Mouse (Mus musculus) embryonic facial prominence, embryonic 12.5 days (tissue): ENCODE measurements around the gene Prtg. TPM values are rescaled to one million over a fixed set of nuclear protein-coding genes. Genes with fewer than 3 reads are reported as not detected.

Experiments used
- ATAC-seq: fragments of 200-750 bp; cut with Nextera tagmentation; 2 replicates; pipeline ENCODE4 v1.8.0; 2017; ENCODE audit not compliant: insufficient number of reproducible peaks, insufficient read depth, low FRiP score, low TSS enrichment
- H3K27ac ChIP-seq: fragments of 300-500 bp; sonication (generic); 2 replicates; pipeline ENCODE4 v1.5.1; 2016; ENCODE audit warnings: mild to moderate bottlenecking
- H3K27me3 ChIP-seq: fragments of 300-500 bp; sonication (generic); 2 replicates; pipeline ENCODE4 v1.6.1; 2016; ENCODE audit warnings: mild to moderate bottlenecking, moderate library complexity
- H3K36me3 ChIP-seq: fragments of 300-500 bp; sonication (generic); 2 replicates; pipeline ENCODE4 v1.6.1; 2016; ENCODE audit warnings: mild to moderate bottlenecking
- H3K4me1 ChIP-seq: fragments of 300-500 bp; sonication (generic); 2 replicates; pipeline ENCODE4 v1.6.1; 2016
- H3K4me2 ChIP-seq: fragments of 300-500 bp; sonication (generic); replicated peaks from 2 replicates; pipeline ENCODE4 v1.6.1; 2016; ENCODE audit warnings: mild to moderate bottlenecking, moderate library complexity
- H3K4me3 ChIP-seq: fragments of 300-500 bp; sonication (generic); 2 replicates; pipeline ENCODE4 v1.5.1; 2016; ENCODE audit warnings: mild to moderate bottlenecking
- H3K9ac ChIP-seq: fragments of 300-500 bp; sonication (generic); 2 replicates; pipeline ENCODE4 v1.6.1; 2016; ENCODE audit warnings: mild to moderate bottlenecking, moderate library complexity
- H3K9me3 ChIP-seq: fragments of 300-500 bp; sonication (generic); 2 replicates; pipeline ENCODE4 v1.6.1; 2016; ENCODE audit warnings: mild to moderate bottlenecking, moderate library complexity
- WGBS: fragments of 180-500 bp; shearing (Covaris S2); methylation state at CpG from one replicate; pipeline ENCODE4 v1.1.7; 2016; 5-methylcytosine and 5-hydroxymethylcytosine counted together
- polyA plus RNA-seq: library from polyadenylated mRNA; unstranded; fragments of >200 nt; fragmentation: Nextera tagmentation; extraction: Ambion mirVana; gene quantifications from 2 replicates; pipeline ENCODE4 v1.2.1, GENCODE M21; 2016

The Prtg gene
- polyA plus RNA-seq, 1 experiment from 2014 or later = 2.1 TPM

GRCm38 (mm10) chr9:72867434-72867833, 60.8 kb downstream of the Prtg start:
- H3K4me1 ChIP-seq = peaks cover 13% of the 10 kb centered on the region
- no peak overlapping the region for H3K27ac ChIP-seq
- no peak overlapping the region for H3K4me2 ChIP-seq
- H3K9me3 ChIP-seq = no peaks in the 10 kb centered on the region
- no peak for ATAC-seq
- H3K4me3 ChIP-seq = no peak overlapping the region
- H3K36me3 ChIP-seq = no peaks in the 10 kb centered on the region
- no peaks in the 10 kb centered on the region for H3K27me3 ChIP-seq
- 77% methylated on average over 6 of the region's 6 CpGs for WGBS
- no peak overlapping the region for H3K9ac ChIP-seq

DNA sequence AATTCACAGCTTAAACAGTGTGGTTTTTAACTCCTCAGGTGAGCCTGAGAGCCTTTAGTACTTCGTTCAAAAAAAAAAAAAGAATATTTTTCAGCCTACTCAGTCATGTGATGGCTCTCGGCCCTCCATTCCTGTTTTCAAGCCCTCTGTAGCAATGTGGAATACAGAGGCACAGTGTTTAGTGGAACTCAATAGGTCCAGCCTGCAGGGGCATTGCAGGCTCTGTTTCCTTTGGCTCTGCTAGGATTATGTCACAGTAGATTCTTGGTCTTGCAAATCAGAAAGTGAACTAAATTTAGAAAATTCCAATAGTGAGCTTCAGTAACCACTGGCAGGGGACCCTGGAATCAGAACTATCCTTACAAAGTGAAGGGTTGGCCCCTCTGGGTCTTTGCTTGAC, 62.1 kb downstream of the Prtg start:
- 0 out of 2 replicates have a peak overlapping the region, but pooled peaks have one; percentile 36 for H3K27ac ChIP-seq
- no peak for ATAC-seq
- H3K36me3 ChIP-seq = no peaks in the 10 kb centered on the region
- H3K27me3 ChIP-seq = no peaks in the 10 kb centered on the region
- H3K4me1 ChIP-seq = peaks cover 17% of the 10 kb centered on the region
- H3K4me2 ChIP-seq = no peak overlapping the region
- H3K9ac ChIP-seq = no peak overlapping the region
- no peak overlapping the region for H3K4me3 ChIP-seq
- 55% methylated on average over 2 of the region's 2 CpGs for WGBS
- H3K9me3 ChIP-seq = no peaks in the 10 kb centered on the region

GRCm38 (mm10) chr9:72871506-72872297, 65.0 kb downstream of the Prtg start:
- no peaks in the 10 kb centered on the region for H3K9me3 ChIP-seq
- peak overlapping the region; percentile 26 for H3K4me2 ChIP-seq
- no peaks in the 10 kb centered on the region for H3K27me3 ChIP-seq
- peak overlapping the region; percentile 25 for H3K27ac ChIP-seq
- H3K4me1 ChIP-seq = peaks cover 14% of the 10 kb centered on the region
- H3K9ac ChIP-seq = no peak overlapping the region
- no peak for ATAC-seq
- no peaks in the 10 kb centered on the region for H3K36me3 ChIP-seq
- H3K4me3 ChIP-seq = no peak overlapping the region
- WGBS = 16% methylated on average over 13 of the region's 13 CpGs

GRCm38 (mm10) chr9:72872298-72873130, 65.8 kb downstream of the Prtg start:
- H3K27me3 ChIP-seq = no peaks in the 10 kb centered on the region
- no peaks in the 10 kb centered on the region for H3K36me3 ChIP-seq
- H3K4me1 ChIP-seq = peaks cover 15% of the 10 kb centered on the region
- H3K9ac ChIP-seq = no peak overlapping the region
- peak overlapping the region; percentile 65 for H3K27ac ChIP-seq
- H3K4me3 ChIP-seq = no peak overlapping the region
- no peak overlapping the region for H3K4me2 ChIP-seq
- H3K9me3 ChIP-seq = no peaks in the 10 kb centered on the region
- no peak for ATAC-seq
- 30% methylated on average over 8 of the region's 8 CpGs for WGBS

GRCm38 (mm10) chr9:72875878-72876277, 69.2 kb downstream of the Prtg start:
- no peak overlapping the region for H3K27ac ChIP-seq
- H3K4me3 ChIP-seq = no peak overlapping the region
- H3K4me2 ChIP-seq = no peak overlapping the region
- WGBS = 79% methylated on average over 2 of the region's 2 CpGs
- H3K27me3 ChIP-seq = no peaks in the 10 kb centered on the region
- peaks cover 48% of the 10 kb centered on the region for H3K4me1 ChIP-seq
- H3K9me3 ChIP-seq = no peaks in the 10 kb centered on the region
- no peak for ATAC-seq
- no peaks in the 10 kb centered on the region for H3K36me3 ChIP-seq
- H3K9ac ChIP-seq = no peak overlapping the region

- no peak overlapping the region for H3K4me3 ChIP-seq
- WGBS = 36% methylated on average over 11 of the region's 11 CpGs
- no peaks in the 10 kb centered on the region for H3K36me3 ChIP-seq
- H3K27me3 ChIP-seq = no peaks in the 10 kb centered on the region
- no peak overlapping the region for H3K4me2 ChIP-seq
- peak overlapping the region; percentile 46 for H3K27ac ChIP-seq
- H3K9me3 ChIP-seq = no peaks in the 10 kb centered on the region
- no peak for ATAC-seq
- H3K9ac ChIP-seq = no peak overlapping the region
- peaks cover 40% of the 10 kb centered on the region for H3K4me1 ChIP-seq
Measured at GRCm38 (mm10) chr9:72877905-72878304, 71.2 kb downstream of the Prtg start.

DNA sequence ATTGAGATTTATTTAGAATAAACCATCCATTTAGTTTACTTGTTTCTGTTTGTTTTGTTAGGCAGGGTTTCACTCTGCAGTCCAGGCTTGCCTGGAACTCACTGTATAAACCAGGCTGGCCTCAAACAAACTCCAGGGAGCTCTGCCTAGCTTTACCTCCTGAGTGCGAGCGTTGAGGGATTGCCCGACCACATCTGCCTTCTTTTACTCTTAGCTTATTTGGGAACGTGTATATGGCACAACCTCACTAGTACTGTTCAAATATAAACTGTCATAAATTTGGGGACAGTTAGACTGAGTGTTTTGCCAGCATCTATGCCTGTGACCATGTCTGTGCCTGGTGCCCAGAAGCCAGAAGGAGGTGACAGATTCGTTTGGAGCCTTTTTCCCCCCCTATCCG, 72.0 kb downstream of the Prtg start:
- no peak overlapping the region for H3K4me3 ChIP-seq
- peak overlapping the region; percentile 18; the same call in 1 of the 2 replicates for H3K27ac ChIP-seq
- WGBS = 37% methylated on average over 6 of the region's 6 CpGs
- H3K9me3 ChIP-seq = no peaks in the 10 kb centered on the region
- H3K9ac ChIP-seq = no peak overlapping the region
- no peak for ATAC-seq
- no peaks in the 10 kb centered on the region for H3K27me3 ChIP-seq
- no peak overlapping the region for H3K4me2 ChIP-seq
- H3K36me3 ChIP-seq = no peaks in the 10 kb centered on the region
- H3K4me1 ChIP-seq = peaks cover 47% of the 10 kb centered on the region

DNA sequence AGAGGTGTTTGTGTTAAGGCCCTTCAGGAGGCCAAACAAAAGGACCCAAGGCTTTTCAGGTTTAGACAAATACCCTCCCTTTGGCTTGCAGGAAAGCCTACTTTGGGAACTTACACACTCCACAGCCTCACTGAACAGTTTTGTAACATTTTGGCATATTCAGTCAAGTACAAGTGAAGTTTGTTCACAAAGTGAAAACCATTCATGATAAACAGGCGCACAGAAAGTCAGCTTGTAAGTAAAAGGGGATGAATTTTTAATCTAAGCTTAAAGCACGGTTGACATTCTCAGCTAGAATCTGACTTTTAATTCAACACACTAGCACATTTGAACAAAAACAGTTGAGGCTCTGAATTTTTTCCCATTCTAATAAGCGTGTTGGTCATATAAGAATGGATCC, 72.9 kb downstream of the Prtg start:
- H3K4me1 ChIP-seq = peaks cover 49% of the 10 kb centered on the region
- H3K27ac ChIP-seq = no peak overlapping the region
- H3K4me2 ChIP-seq = no peak overlapping the region
- no peaks in the 10 kb centered on the region for H3K36me3 ChIP-seq
- 57% methylated on average over 3 of the region's 3 CpGs for WGBS
- H3K9me3 ChIP-seq = no peaks in the 10 kb centered on the region
- ATAC-seq = no peak
- no peak overlapping the region for H3K4me3 ChIP-seq
- H3K27me3 ChIP-seq = no peaks in the 10 kb centered on the region
- no peak overlapping the region for H3K9ac ChIP-seq

DNA sequence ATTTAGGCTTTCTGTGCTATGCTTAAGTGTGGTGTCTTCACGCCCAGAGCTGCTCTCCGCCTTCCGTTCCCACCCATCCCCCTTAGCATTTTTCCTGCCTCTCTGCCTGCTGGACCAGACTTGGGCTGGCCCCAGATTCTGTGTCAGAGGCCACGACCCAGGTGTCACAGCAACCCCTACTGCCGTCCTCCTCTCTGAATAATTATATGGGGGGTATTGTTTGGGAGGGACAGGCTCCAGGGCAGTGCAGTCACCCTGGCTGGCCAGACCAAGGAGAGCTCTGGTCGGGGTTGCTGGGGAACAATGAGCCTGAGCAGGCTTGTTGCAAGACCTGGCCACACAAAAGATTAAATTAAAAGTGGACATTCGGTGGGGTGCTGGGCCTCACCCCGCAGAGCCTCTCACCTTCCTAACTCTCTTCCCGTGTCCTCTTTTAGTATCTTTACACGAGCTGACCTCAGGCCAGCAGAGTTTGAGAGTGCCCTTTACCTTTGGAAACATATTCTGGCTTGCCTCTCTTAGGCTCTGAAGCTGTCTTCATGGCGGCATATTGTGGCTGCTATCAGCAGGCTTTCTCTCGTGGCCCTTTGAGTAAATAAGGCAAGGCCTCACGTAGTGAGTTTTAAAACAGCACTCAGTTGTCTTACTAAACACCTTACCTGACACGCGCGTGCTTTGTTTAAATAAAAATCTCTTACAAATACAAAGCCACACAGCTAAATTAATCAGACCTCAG, 73.7 kb downstream of the Prtg start:
- 0 out of 2 replicates have a peak, but pooled peaks have one; percentile 37 for ATAC-seq
- H3K9ac ChIP-seq = no peak overlapping the region
- H3K4me1 ChIP-seq = peaks cover 49% of the 10 kb centered on the region
- no peaks in the 10 kb centered on the region for H3K36me3 ChIP-seq
- no peak overlapping the region for H3K4me3 ChIP-seq
- no peak overlapping the region for H3K4me2 ChIP-seq
- WGBS = 25% methylated on average over 16 of the region's 16 CpGs
- no peaks in the 10 kb centered on the region for H3K27me3 ChIP-seq
- peak overlapping the region; percentile 60 for H3K27ac ChIP-seq
- H3K9me3 ChIP-seq = no peaks in the 10 kb centered on the region

GRCm38 (mm10) chr9:72881026-72881768, 74.5 kb downstream of the Prtg start:
- Histone ChIP-seq H3K4me2 (no peak overlapping the region), H3K27me3 (no peaks in the 10 kb centered on the region), H3K4me1 (peaks cover 49% of the 10 kb centered on the region), H3K9ac (no peak overlapping the region), H3K36me3 (no peaks in the 10 kb centered on the region), H3K4me3 (no peak overlapping the region), H3K27ac (no peak overlapping the region), H3K9me3 (no peaks in the 10 kb centered on the region)
- WGBS = 13% methylated on average over 15 of the region's 15 CpGs
- ATAC-seq = no peak

- Histone ChIP-seq H3K9ac (no peak overlapping the region), H3K4me3 (no peak overlapping the region), H3K27me3 (no peaks in the 10 kb centered on the region), H3K4me2 (no peak overlapping the region), H3K9me3 (no peaks in the 10 kb centered on the region), H3K27ac (no peak overlapping the region), H3K4me1 (peaks cover 33% of the 10 kb centered on the region), H3K36me3 (no peaks in the 10 kb centered on the region)
- peak; percentile 67; the same call in 1 of the 2 replicates for ATAC-seq
- 19% methylated on average over 3 of the region's 3 CpGs for WGBS
Measured at GRCm38 (mm10) chr9:72883940-72884339, 77.3 kb downstream of the Prtg start.
